In the genomic region with DNA sequence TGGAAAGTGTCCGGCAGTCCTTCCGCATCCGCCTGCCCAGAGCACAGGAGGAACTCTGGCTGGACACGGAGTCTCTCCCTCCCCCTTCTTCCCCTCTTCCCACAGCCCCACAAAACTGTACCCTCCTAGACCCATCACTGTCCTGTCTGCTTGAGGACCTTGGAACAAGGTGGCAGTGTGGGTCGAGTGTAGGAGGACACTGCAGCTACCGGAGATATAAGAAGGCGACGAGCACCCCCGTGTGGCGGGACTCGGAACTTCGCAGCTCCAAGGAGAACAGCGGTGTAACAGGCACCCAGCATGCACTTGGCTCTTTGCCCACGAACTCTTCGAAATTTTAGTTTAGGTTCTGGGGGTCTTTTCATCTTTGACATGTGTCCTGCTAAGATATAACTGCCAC, we compare ENCODE assay signal across 8 mouse cellular contexts. TPM values are rescaled to one million over a fixed set of nuclear protein-coding genes. Genes with fewer than 3 reads are reported as not detected.
A peak's percentile ranks its signal among the peaks of the same experiment; 100 is the strongest.
DNase-seq lines count a peak whose midpoint lies in the region; ATAC-seq and TF ChIP-seq lines count a peak whose summit lies in the region.

No protein-coding gene starts in this region.

- 14% methylated on average over 15 of the region's 15 CpGs for WGBS in forebrain, embryonic 10.5 days
- WGBS in heart, embryonic 15.5 days: 6% methylated on average over 15 of the region's 15 CpGs
- WGBS in liver, embryonic 14.5 days (ENCODE audit: insufficient replicate concordance): 12% methylated on average over 15 of the region's 15 CpGs
- WGBS in stomach, embryonic 15.5 days: 11% methylated on average over 15 of the region's 15 CpGs

- peak; percentile 58; the same call in 1 of the 2 replicates for ATAC-seq in heart, embryonic 15.5 days (replicated peaks; ENCODE audit: insufficient number of reproducible peaks, insufficient read depth, low FRiP score, low read depth)
- peak; percentile 73 for ATAC-seq in liver, embryonic 14.5 days (ENCODE audit: insufficient read depth)
- peak; percentile 77; the same call in 1 of the 2 replicates for ATAC-seq in stomach, embryonic 15.5 days (ENCODE audit: insufficient read depth, low FRiP score, low read depth)

- H3K9me3 ChIP-seq in forebrain, embryonic 10.5 days: no peaks in the 10 kb centered on the region
- no peaks in the 10 kb centered on the region for H3K9me3 ChIP-seq in heart, embryonic 15.5 days (replicated peaks)
- no peaks in the 10 kb centered on the region for H3K9me3 ChIP-seq in liver, embryonic 14.5 days (ENCODE audit: control insufficient read depth, low read length)
- no peaks in the 10 kb centered on the region for H3K9me3 ChIP-seq in stomach, embryonic 15.5 days

- no peak for TF ChIP-seq EP300 in liver, embryonic 14.5 days (IDR thresholded peaks at IDR 0.05; ENCODE audit: low read depth)

- peak; percentile 90 for DNase-seq in CD4-positive, CD25-positive, alpha-beta regulatory T cell, adult 2 months (ENCODE audit: low read depth, low spot score)
- peak; percentile 71 for DNase-seq in c-Kit-negative CD71-positive TER-119-positive erythroid progenitor cells, embryonic 14.5 days (ENCODE audit: low read depth, low spot score)
- peak; percentile 92 for DNase-seq in forebrain, embryonic 10.5 days (ENCODE audit: extremely low spot score, low spot score)
- peak; percentile 91 for DNase-seq in kidney, postnatal 14 days
- peak; percentile 60 to 67 (median 67) for DNase-seq in liver, embryonic 14.5 days (ENCODE audit: low read depth in 3 of 3, low spot score in 3 of 3)
- peak; percentile 95 for DNase-seq in neural tube, embryonic 10.5 days (ENCODE audit: extremely low spot score, low spot score)

- 0 out of 2 replicates have a peak overlapping the region, but pooled peaks have one; percentile 9 for H3K27ac ChIP-seq in forebrain, embryonic 10.5 days
- no peak overlapping the region for H3K27ac ChIP-seq in heart, embryonic 15.5 days
- H3K27ac ChIP-seq in liver, embryonic 14.5 days: no peak overlapping the region
- no peak overlapping the region for H3K27ac ChIP-seq in stomach, embryonic 15.5 days

- H3K9ac ChIP-seq in heart, embryonic 15.5 days: no peak overlapping the region
- peak overlapping the region; percentile 33 for H3K9ac ChIP-seq in liver, embryonic 14.5 days (replicated peaks)
- H3K9ac ChIP-seq in stomach, embryonic 15.5 days: no peak overlapping the region

- H3K4me2 ChIP-seq in heart, embryonic 15.5 days: peak overlapping the region; percentile 58
- H3K4me2 ChIP-seq in liver, embryonic 14.5 days (ENCODE audit: low read depth): peak overlapping the region; percentile 49
- H3K4me2 ChIP-seq in stomach, embryonic 15.5 days: peak overlapping the region; percentile 58

- peak overlapping the region; percentile 22; the same call in 1 of the 2 replicates for H3K4me3 ChIP-seq in forebrain, embryonic 10.5 days
- peak overlapping the region; percentile 34 for H3K4me3 ChIP-seq in heart, embryonic 15.5 days
- H3K4me3 ChIP-seq in liver, embryonic 14.5 days (ENCODE audit: insufficient read depth in 1 of 2, low read depth in 2 of 2, low read length in 2 of 2): peak overlapping the region in 1 of 2 experiments; percentile 10; a peak in 1 of 4 replicates
- H3K4me3 ChIP-seq in stomach, embryonic 15.5 days (replicated peaks): peak overlapping the region; percentile 28

- peaks cover 16% of the 10 kb centered on the region; the same call in 1 of the 2 replicates for H3K4me1 ChIP-seq in forebrain, embryonic 10.5 days
- H3K4me1 ChIP-seq in heart, embryonic 15.5 days (replicated peaks): peaks cover 5% of the 10 kb centered on the region
- peaks cover 2 to 4% of the 10 kb centered on the region in 2 experiments; a peak in 3 of 4 replicates for H3K4me1 ChIP-seq in liver, embryonic 14.5 days (replicated peaks; ENCODE audit: control insufficient read depth in 2 of 2, insufficient read depth in 2 of 2, low read length in 1 of 2)
- no peaks in the 10 kb centered on the region for H3K4me1 ChIP-seq in stomach, embryonic 15.5 days

- TF ChIP-seq CTCF in liver, embryonic 14.5 days (IDR thresholded peaks at IDR 0.05; ENCODE audit: low read depth): peak; percentile 98

- no peaks in the 10 kb centered on the region for H3K36me3 ChIP-seq in forebrain, embryonic 10.5 days (replicated peaks)
- no peaks in the 10 kb centered on the region for H3K36me3 ChIP-seq in heart, embryonic 15.5 days
- H3K36me3 ChIP-seq in liver, embryonic 14.5 days (replicated peaks; ENCODE audit: control insufficient read depth, insufficient read depth, low read depth): no peaks in the 10 kb centered on the region
- no peaks in the 10 kb centered on the region for H3K36me3 ChIP-seq in stomach, embryonic 15.5 days

- 0 out of 2 replicates have a peak, but pooled peaks cover 5% of the 10 kb centered on the region for H3K27me3 ChIP-seq in forebrain, embryonic 10.5 days (ENCODE audit: poor library complexity, severe bottlenecking)
- 0 out of 2 replicates have a peak, but pooled peaks cover 6% of the 10 kb centered on the region for H3K27me3 ChIP-seq in heart, embryonic 15.5 days
- no peaks in the 10 kb centered on the region; the same call in 1 of the 2 replicates for H3K27me3 ChIP-seq in liver, embryonic 14.5 days (ENCODE audit: control insufficient read depth, insufficient read depth, low read length)
- no peaks in the 10 kb centered on the region for H3K27me3 ChIP-seq in stomach, embryonic 15.5 days (replicated peaks)

RNA-seq across cellular contexts. Expression of gene Sh3pxd2b, which starts 23.0 kb away (rescaled TPM):
- polyA plus RNA-seq in forebrain, embryonic 10.5 days (2016; fragmentation: Nextera tagmentation; extraction: Ambion mirVana): 23.0 and 23.4 TPM in 2 replicates
- 9.3 and 15.5 TPM in 2 replicates for polyA plus RNA-seq in heart, embryonic 15.5 days (2015; fragmentation: Nextera tagmentation; extraction: Ambion mirVana)
- polyA plus RNA-seq in liver, embryonic 14.5 days (2012; rRNA removed): 0.75 and 0.83 TPM in 2 replicates
- polyA plus RNA-seq in liver, embryonic 14.5 days (2014; fragmentation: Nextera tagmentation; extraction: Ambion mirVana): 0.56 and 0.89 TPM in 2 replicates
- polyA plus RNA-seq in stomach, embryonic 15.5 days (2015; fragmentation: Nextera tagmentation; extraction: Ambion mirVana): 18.6 and 20.3 TPM in 2 replicates

RNA-seq across cellular contexts. Expression of gene Hbq1a, which starts 24.7 kb away (rescaled TPM):
- not detected in 2 replicates for polyA plus RNA-seq in forebrain, embryonic 10.5 days (2016; fragmentation: Nextera tagmentation; extraction: Ambion mirVana)
- 3.2 TPM in 2 replicates for polyA plus RNA-seq in heart, embryonic 15.5 days (2015; fragmentation: Nextera tagmentation; extraction: Ambion mirVana)
- 7.8 and 9.1 TPM in 2 replicates for polyA plus RNA-seq in liver, embryonic 14.5 days (2012; rRNA removed)
- 7.9 TPM in 2 replicates for polyA plus RNA-seq in liver, embryonic 14.5 days (2014; fragmentation: Nextera tagmentation; extraction: Ambion mirVana)
- polyA plus RNA-seq in stomach, embryonic 15.5 days (2015; fragmentation: Nextera tagmentation; extraction: Ambion mirVana): 0.89 and 1.3 TPM in 2 replicates

RNA-seq across cellular contexts. Expression of gene Hba-a2, which starts 28.3 kb away (rescaled TPM):
- polyA plus RNA-seq in forebrain, embryonic 10.5 days (2016; fragmentation: Nextera tagmentation; extraction: Ambion mirVana): 3,944 and 5,635 TPM in 2 replicates
- polyA plus RNA-seq in heart, embryonic 15.5 days (2015; fragmentation: Nextera tagmentation; extraction: Ambion mirVana): 64,616 and 65,648 TPM in 2 replicates
- 214,511 and 362,158 TPM in 2 replicates for polyA plus RNA-seq in liver, embryonic 14.5 days (2012; rRNA removed)
- polyA plus RNA-seq in liver, embryonic 14.5 days (2014; fragmentation: Nextera tagmentation; extraction: Ambion mirVana): 162,484 and 169,597 TPM in 2 replicates
- polyA plus RNA-seq in stomach, embryonic 15.5 days (2015; fragmentation: Nextera tagmentation; extraction: Ambion mirVana): 12,213 and 21,597 TPM in 2 replicates

RNA-seq across cellular contexts. Expression of gene Hbq1b, which starts 37.8 kb away (rescaled TPM):
- polyA plus RNA-seq in forebrain, embryonic 10.5 days (2016; fragmentation: Nextera tagmentation; extraction: Ambion mirVana): 6.1 and 10.1 TPM in 2 replicates
- 3.1 and 3.6 TPM in 2 replicates for polyA plus RNA-seq in heart, embryonic 15.5 days (2015; fragmentation: Nextera tagmentation; extraction: Ambion mirVana)
- 127 and 156 TPM in 2 replicates for polyA plus RNA-seq in liver, embryonic 14.5 days (2012; rRNA removed)
- polyA plus RNA-seq in liver, embryonic 14.5 days (2014; fragmentation: Nextera tagmentation; extraction: Ambion mirVana): 157 and 161 TPM in 2 replicates
- polyA plus RNA-seq in stomach, embryonic 15.5 days (2015; fragmentation: Nextera tagmentation; extraction: Ambion mirVana): 4.5 and 8.8 TPM in 2 replicates

RNA-seq across cellular contexts. Expression of gene Hba-a1, which starts 41.3 kb away (rescaled TPM):
- polyA plus RNA-seq in forebrain, embryonic 10.5 days (2016; fragmentation: Nextera tagmentation; extraction: Ambion mirVana): 2,180 and 3,072 TPM in 2 replicates
- polyA plus RNA-seq in heart, embryonic 15.5 days (2015; fragmentation: Nextera tagmentation; extraction: Ambion mirVana): 23,640 and 24,567 TPM in 2 replicates
- polyA plus RNA-seq in liver, embryonic 14.5 days (2012; rRNA removed): 26,041 and 60,430 TPM in 2 replicates
- 70,707 and 74,513 TPM in 2 replicates for polyA plus RNA-seq in liver, embryonic 14.5 days (2014; fragmentation: Nextera tagmentation; extraction: Ambion mirVana)
- 4,810 and 9,460 TPM in 2 replicates for polyA plus RNA-seq in stomach, embryonic 15.5 days (2015; fragmentation: Nextera tagmentation; extraction: Ambion mirVana)
